Mouse (Mus musculus): ENCODE data around the gene Artn. TPM values are rescaled to one million over a fixed set of nuclear protein-coding genes. Genes with fewer than 3 reads are reported as not detected.

Gene Artn
- under 1 TPM; 0.31 TPM for total RNA-seq (2021)
- long read RNA-seq, experiment 1, result 0 reads
- long read RNA-seq, experiment 2, result 0 reads

GRCm38 (mm10) chr4:117929391-117929881 lies at the start of gene Artn:
Artn (minus strand) TSS chr4:117929763.
- intact Hi-C loops (cut with DNase I; ENCODE audit: low total_unique reads), result loop anchor here (5.0 kb wide), 1 partner anchor 358 kb away; no protein-coding TSS in a partner anchor
- peak; percentile 45 for DNase-seq

- intact Hi-C loops (cut with DNase I; ENCODE audit: low total_unique reads), result no loop called here
- DNase-seq, result no peak
These were observed 49.6 kb upstream of the Artn start for GRCm38 (mm10) chr4:117979181-117979580.

- intact Hi-C loops (cut with DNase I; ENCODE audit: low total_unique reads), result no loop called here
- no peak for DNase-seq
These were observed 48.7 kb upstream of the Artn start for GRCm38 (mm10) chr4:117978282-117978681.

- intact Hi-C loops (cut with DNase I; ENCODE audit: low total_unique reads), result no loop called here
- DNase-seq, result no peak
These were observed 48.3 kb upstream of the Artn start for GRCm38 (mm10) chr4:117977841-117978240.

GRCm38 (mm10) chr4:117977371-117977770 lies 47.8 kb upstream of the Artn start:
- intact Hi-C loops (cut with DNase I; ENCODE audit: low total_unique reads), result no loop called here
- DNase-seq, result no peak

GRCm38 (mm10) chr4:117975820-117976219 lies 46.3 kb upstream of the Artn start:
- no peak for DNase-seq
- intact Hi-C loops (cut with DNase I; ENCODE audit: low total_unique reads), result no loop called here

GRCm38 (mm10) chr4:117974719-117975118 lies 45.2 kb upstream of the Artn start:
- DNase-seq, result no peak
- intact Hi-C loops (cut with DNase I; ENCODE audit: low total_unique reads), result no loop called here

- intact Hi-C loops (cut with DNase I; ENCODE audit: low total_unique reads), result no loop called here
- DNase-seq, result no peak
These were observed 43.4 kb upstream of the Artn start for GRCm38 (mm10) chr4:117972999-117973398.

- intact Hi-C loops (cut with DNase I; ENCODE audit: low total_unique reads), result no loop called here
- DNase-seq, result no peak
These were observed 34.9 kb upstream of the Artn start for GRCm38 (mm10) chr4:117964346-117965025.

GRCm38 (mm10) chr4:117957492-117957891 lies 27.9 kb upstream of the Artn start:
- no peak for DNase-seq
- intact Hi-C loops (cut with DNase I; ENCODE audit: low total_unique reads), result no loop called here

- intact Hi-C loops (cut with DNase I; ENCODE audit: low total_unique reads), result no loop called here
- DNase-seq, result no peak
These were observed 17.9 kb upstream of the Artn start for GRCm38 (mm10) chr4:117947493-117947892.

- peak; percentile 35 for DNase-seq
- intact Hi-C loops (cut with DNase I; ENCODE audit: low total_unique reads), result no loop called here
These were observed 17.2 kb upstream of the Artn start for GRCm38 (mm10) chr4:117946639-117947305.

- intact Hi-C loops (cut with DNase I; ENCODE audit: low total_unique reads), result no loop called here
- no peak for DNase-seq
These were observed 13.8 kb upstream of the Artn start for GRCm38 (mm10) chr4:117943317-117943716.

GRCm38 (mm10) chr4:117936964-117937363 lies 7.4 kb upstream of the Artn start:
- intact Hi-C loops (cut with DNase I; ENCODE audit: low total_unique reads), result no loop called here

GRCm38 (mm10) chr4:117934081-117934480 lies 4.5 kb upstream of the Artn start:
- intact Hi-C loops (cut with DNase I; ENCODE audit: low total_unique reads), result no loop called here

More at GRCm38 (mm10) chr4:117936964-117937363, 7.4 kb upstream of the Artn start:
- DNase-seq, result no peak

GRCm38 (mm10) chr4:117933248-117933647 lies 3.7 kb upstream of the Artn start:
- intact Hi-C loops (cut with DNase I; ENCODE audit: low total_unique reads), result no loop called here

More at GRCm38 (mm10) chr4:117934081-117934480, 4.5 kb upstream of the Artn start:
- DNase-seq, result no peak

GRCm38 (mm10) chr4:117928699-117929241 lies 793 bp downstream of the Artn start:
- DNase-seq, result peak; percentile 55
- intact Hi-C loops (cut with DNase I; ENCODE audit: low total_unique reads), result loop anchor here (5.0 kb wide), 1 partner anchor 359 kb away; no protein-coding TSS in a partner anchor

More at GRCm38 (mm10) chr4:117933248-117933647, 3.7 kb upstream of the Artn start:
- no peak for DNase-seq

- intact Hi-C loops (cut with DNase I; ENCODE audit: low total_unique reads), result loop anchor here (5.0 kb wide), 1 partner anchor 359 kb away; no protein-coding TSS in a partner anchor
- no peak for DNase-seq
These were observed 1.3 kb downstream of the Artn start for GRCm38 (mm10) chr4:117928234-117928633.

- intact Hi-C loops (cut with DNase I; ENCODE audit: low total_unique reads), result loop anchor here (2.0 to 5.0 kb wide), 2 partner anchors 154 to 360 kb away; no protein-coding TSS in a partner anchor
- peak; percentile 42 for DNase-seq
These were observed 2.7 kb downstream of the Artn start for GRCm38 (mm10) chr4:117926545-117927482.

Measured in gastrocnemius, postnatal 14 days (tissue).